Mouse (Mus musculus) forebrain, embryonic 10.5 days (tissue): ENCODE measurements around the gene Kif18b. TPM values are rescaled to one million over a fixed set of nuclear protein-coding genes. Genes with fewer than 3 reads are reported as not detected.

Experiments
- DNase-seq: peaks from one replicate; pipeline ENCODE4 v3.0.0-alpha.2; 2017; ENCODE audit warnings: low spot score; ENCODE audit errors: extremely low spot score
- H3K27ac ChIP-seq: fragments of 300-500 bp; sonication (generic); 2 replicates; pipeline ENCODE4 v1.5.1; 2016; ENCODE audit warnings: mild to moderate bottlenecking
- H3K27me3 ChIP-seq: fragments of 300-500 bp; sonication (generic); 2 replicates; pipeline ENCODE4 v1.6.1; 2016; ENCODE audit warnings: mild to moderate bottlenecking; ENCODE audit not compliant: poor library complexity, severe bottlenecking
- H3K36me3 ChIP-seq: fragments of 300-500 bp; sonication (generic); replicated peaks from 2 replicates; pipeline ENCODE4 v1.6.1; 2016; ENCODE audit warnings: mild to moderate bottlenecking, moderate library complexity
- H3K4me1 ChIP-seq: fragments of 300-500 bp; sonication (generic); 2 replicates; pipeline ENCODE4 v1.6.1; 2016
- H3K4me3 ChIP-seq: fragments of 300-500 bp; sonication (generic); 2 replicates; pipeline ENCODE4 v1.5.1; 2016; ENCODE audit warnings: mild to moderate bottlenecking, moderate library complexity
- H3K9me3 ChIP-seq: fragments of 300-500 bp; sonication (generic); 2 replicates; pipeline ENCODE4 v1.6.1; 2016; ENCODE audit warnings: mild to moderate bottlenecking, moderate library complexity
- WGBS: fragments of 180-500 bp; shearing (Covaris S2); methylation state at CpG from one replicate; pipeline ENCODE4 v1.1.7; 2016; 5-methylcytosine and 5-hydroxymethylcytosine counted together
- polyA plus RNA-seq: library from polyadenylated mRNA; unstranded; fragments of >200 nt; fragmentation: Nextera tagmentation; extraction: Ambion mirVana; gene quantifications from 2 replicates; pipeline ENCODE4 v1.2.1, GENCODE M21; 2016

Kif18b gene
- polyA plus RNA-seq, 1 experiment from 2014 or later = 15.5 TPM

- H3K36me3 ChIP-seq = peaks cover 58% of the 10 kb centered on the region
- H3K4me1 ChIP-seq = peaks cover 42% of the 10 kb centered on the region
- no peak for DNase-seq
- no peaks in the 10 kb centered on the region for H3K27me3 ChIP-seq
- no peaks in the 10 kb centered on the region for H3K9me3 ChIP-seq
- H3K27ac ChIP-seq = no peak overlapping the region
- H3K4me3 ChIP-seq = no peak overlapping the region
- WGBS = 90% methylated on average over 6 of the region's 6 CpGs
Observed at GRCm38 (mm10) chr11:102921491-102921890, 3.4 kb downstream of the Kif18b start.

- Histone ChIP-seq H3K36me3 (peaks cover 91% of the 10 kb centered on the region), H3K27me3 (no peaks in the 10 kb centered on the region), H3K4me3 (no peak overlapping the region), H3K27ac (no peak overlapping the region), H3K4me1 (peaks cover 18% of the 10 kb centered on the region), H3K9me3 (no peaks in the 10 kb centered on the region)
- WGBS = 88% methylated on average over 4 of the region's 4 CpGs
- no peak for DNase-seq
Observed at GRCm38 (mm10) chr11:102918077-102918476, 6.8 kb downstream of the Kif18b start.

GRCm38 (mm10) chr11:102915380-102915779 lies 9.5 kb downstream of the Kif18b start:
- Histone ChIP-seq H3K9me3 (no peaks in the 10 kb centered on the region), H3K4me1 (no peaks in the 10 kb centered on the region), H3K27ac (no peak overlapping the region), H3K4me3 (no peak overlapping the region), H3K36me3 (peaks cover 90% of the 10 kb centered on the region), H3K27me3 (no peaks in the 10 kb centered on the region)
- WGBS = 92% methylated on average over 9 of the region's 9 CpGs
- no peak for DNase-seq

GRCm38 (mm10) chr11:102911376-102911775 lies 13.5 kb downstream of the Kif18b start:
- H3K27me3 ChIP-seq = no peaks in the 10 kb centered on the region
- H3K4me3 ChIP-seq = no peak overlapping the region
- no peaks in the 10 kb centered on the region for H3K4me1 ChIP-seq
- 88% methylated on average over 7 of the region's 7 CpGs for WGBS
- DNase-seq = no peak
- H3K27ac ChIP-seq = no peak overlapping the region
- no peaks in the 10 kb centered on the region for H3K9me3 ChIP-seq
- H3K36me3 ChIP-seq = peaks cover 99% of the 10 kb centered on the region

- WGBS = 88% methylated on average over 7 of the region's 7 CpGs
- Histone ChIP-seq H3K27me3 (peaks cover 2% of the 10 kb centered on the region; the same call in 1 of the 2 replicates), H3K9me3 (no peaks in the 10 kb centered on the region), H3K4me1 (peaks cover 26% of the 10 kb centered on the region), H3K4me3 (no peak overlapping the region), H3K27ac (no peak overlapping the region), H3K36me3 (peaks cover 47% of the 10 kb centered on the region)
- no peak for DNase-seq
Observed at GRCm38 (mm10) chr11:102903654-102904053, 21.3 kb downstream of the Kif18b start.

GRCm38 (mm10) chr11:102902107-102902506 lies 22.8 kb downstream of the Kif18b start:
- 81% methylated on average over 5 of the region's 5 CpGs for WGBS
- peaks cover 31% of the 10 kb centered on the region for H3K36me3 ChIP-seq
- peaks cover 17% of the 10 kb centered on the region for H3K27me3 ChIP-seq
- H3K4me1 ChIP-seq = peaks cover 39% of the 10 kb centered on the region
- H3K4me3 ChIP-seq = no peak overlapping the region
- no peaks in the 10 kb centered on the region for H3K9me3 ChIP-seq
- no peak overlapping the region for H3K27ac ChIP-seq
- no peak for DNase-seq

GRCm38 (mm10) chr11:102901199-102901598 lies 23.7 kb downstream of the Kif18b start:
- Histone ChIP-seq H3K9me3 (no peaks in the 10 kb centered on the region), H3K27me3 (peaks cover 26% of the 10 kb centered on the region), H3K4me3 (no peak overlapping the region), H3K4me1 (peaks cover 48% of the 10 kb centered on the region), H3K27ac (no peak overlapping the region), H3K36me3 (peaks cover 22% of the 10 kb centered on the region)
- no peak for DNase-seq
- 74% methylated on average over 4 of the region's 4 CpGs for WGBS

GRCm38 (mm10) chr11:102900763-102901162 lies 24.2 kb downstream of the Kif18b start, which contains the start of gene Gfap:
Gene Gfap, minus strand, starts transcription at chr11:102900912.
- Histone ChIP-seq H3K9me3 (no peaks in the 10 kb centered on the region), H3K27ac (no peak within 1 kb of the TSS), H3K36me3 (peaks cover 18% of the 10 kb centered on the region), H3K27me3 (peaks cover 30% of the 10 kb centered on the region), H3K4me3 (no peak within 1 kb of the TSS), H3K4me1 (peaks cover 48% of the 10 kb centered on the region)
- peak; percentile 85 for DNase-seq
- 13% methylated on average over 7 of the region's 7 CpGs for WGBS

- DNase-seq = no peak
- Histone ChIP-seq H3K36me3 (no peaks in the 10 kb centered on the region), H3K4me1 (peaks cover 41% of the 10 kb centered on the region), H3K9me3 (no peaks in the 10 kb centered on the region), H3K27me3 (peaks cover 54% of the 10 kb centered on the region), H3K27ac (0 out of 2 replicates have a peak overlapping the region, but pooled peaks have one; percentile 37), H3K4me3 (no peak overlapping the region)
- 75% methylated on average over 9 of the region's 9 CpGs for WGBS
Observed at GRCm38 (mm10) chr11:102898408-102898807, 26.5 kb downstream of the Kif18b start.

- peaks cover 43% of the 10 kb centered on the region for H3K4me1 ChIP-seq
- H3K4me3 ChIP-seq = no peak overlapping the region
- WGBS = 78% methylated on average over 20 of the region's 20 CpGs
- peaks cover 72% of the 10 kb centered on the region for H3K27me3 ChIP-seq
- no peak for DNase-seq
- H3K27ac ChIP-seq = peak overlapping the region; percentile 17; the same call in 1 of the 2 replicates
- H3K9me3 ChIP-seq = no peaks in the 10 kb centered on the region
- no peaks in the 10 kb centered on the region for H3K36me3 ChIP-seq
Observed at GRCm38 (mm10) chr11:102896641-102897040, 28.3 kb downstream of the Kif18b start.

GRCm38 (mm10) chr11:102895779-102896178 lies 29.1 kb downstream of the Kif18b start:
- no peaks in the 10 kb centered on the region for H3K36me3 ChIP-seq
- peaks cover 37% of the 10 kb centered on the region for H3K4me1 ChIP-seq
- DNase-seq = no peak
- H3K4me3 ChIP-seq = no peak overlapping the region
- 85% methylated on average over 9 of the region's 9 CpGs for WGBS
- H3K9me3 ChIP-seq = no peaks in the 10 kb centered on the region
- H3K27me3 ChIP-seq = peaks cover 76% of the 10 kb centered on the region
- H3K27ac ChIP-seq = 0 out of 2 replicates have a peak overlapping the region, but pooled peaks have one; percentile 15

GRCm38 (mm10) chr11:102894716-102895115 lies 30.2 kb downstream of the Kif18b start:
- peaks cover 33% of the 10 kb centered on the region for H3K4me1 ChIP-seq
- no peak overlapping the region for H3K4me3 ChIP-seq
- H3K27ac ChIP-seq = no peak overlapping the region
- no peaks in the 10 kb centered on the region for H3K36me3 ChIP-seq
- no peak for DNase-seq
- 92% methylated on average over 4 of the region's 4 CpGs for WGBS
- peaks cover 76% of the 10 kb centered on the region for H3K27me3 ChIP-seq
- H3K9me3 ChIP-seq = no peaks in the 10 kb centered on the region

GRCm38 (mm10) chr11:102893015-102893651 lies 31.8 kb downstream of the Kif18b start:
- H3K27ac ChIP-seq = peak overlapping the region; percentile 79
- H3K27me3 ChIP-seq = peaks cover 69% of the 10 kb centered on the region
- H3K9me3 ChIP-seq = no peaks in the 10 kb centered on the region
- H3K36me3 ChIP-seq = no peaks in the 10 kb centered on the region
- H3K4me1 ChIP-seq = peaks cover 35% of the 10 kb centered on the region
- 2% methylated on average over 43 of the region's 43 CpGs for WGBS
- peak overlapping the region; percentile 49 for H3K4me3 ChIP-seq
- DNase-seq = peak; percentile 78
